Mouse (Mus musculus) forebrain, postnatal 0 days (tissue): ENCODE measurements around the gene Sos2. TPM values are rescaled to one million over a fixed set of nuclear protein-coding genes. Genes with fewer than 3 reads are reported as not detected.

ENCODE experiments used
- ATAC-seq: fragments of 200-750 bp; cut with Nextera tagmentation; 2 replicates; pipeline ENCODE4 v1.8.0; 2017; ENCODE audit warnings: mild to moderate bottlenecking, moderate library complexity
- DNase-seq: peaks from one replicate; pipeline ENCODE4 v3.0.0-alpha.2; 2015
- H3K27ac ChIP-seq: fragments of 300-500 bp; sonication (generic); 2 replicates; pipeline ENCODE4 v1.5.1; 2014; ENCODE audit warnings: low read depth, mild to moderate bottlenecking, antibody characterized with exemption, low read length, moderate library complexity, mixed read lengths
- H3K27me3 ChIP-seq: fragments of 300-500 bp; sonication (generic); 2 replicates; pipeline ENCODE4 v1.6.1; 2014; ENCODE audit warnings: mild to moderate bottlenecking, low read length, mixed read lengths; ENCODE audit not compliant: insufficient read depth
- H3K36me3 ChIP-seq: fragments of 300-500 bp; sonication (generic); 2 replicates; pipeline ENCODE4 v1.6.1; 2014; ENCODE audit warnings: mild to moderate bottlenecking, moderate library complexity; ENCODE audit not compliant: insufficient read depth
- H3K4me1 ChIP-seq: fragments of 300-500 bp; sonication (generic); 2 replicates; pipeline ENCODE4 v1.6.1; 2014; ENCODE audit warnings: antibody characterized with exemption; ENCODE audit not compliant: insufficient read depth
- H3K4me2 ChIP-seq: fragments of 300-500 bp; sonication (generic); 2 replicates; pipeline ENCODE4 v1.6.1; 2014; ENCODE audit warnings: low read depth, mild to moderate bottlenecking, moderate library complexity
- H3K4me3 ChIP-seq: fragments of 300-500 bp; sonication (generic); 2 replicates; pipeline ENCODE4 v1.5.1; 2014; ENCODE audit warnings: low read depth, low read length, mixed read lengths
- H3K9ac ChIP-seq: fragments of 300-500 bp; sonication (generic); 2 replicates; pipeline ENCODE4 v1.6.1; 2014; ENCODE audit warnings: mild to moderate bottlenecking
- H3K9me3 ChIP-seq: fragments of 300-500 bp; sonication (generic); 2 replicates; pipeline ENCODE4 v1.6.1; 2016; ENCODE audit warnings: low read length
- CTCF ChIP-seq: sonication (generic); IDR thresholded peaks from 2 replicates; pipeline ENCODE4 v1.5.1; 2016; ENCODE audit warnings: antibody characterized with exemption, control low read depth, low read depth
- WGBS: fragments of 180-500 bp; shearing (Covaris S2); extraction: QIAGEN DNeasy Blood & Tissue Kit; methylation state at CpG from one replicate; pipeline ENCODE4 v1.1.7; 2014; 5-methylcytosine and 5-hydroxymethylcytosine counted together
- polyA plus RNA-seq: library from polyadenylated mRNA; unstranded; fragments of >200 nt; fragmentation: Nextera tagmentation; extraction: Ambion mirVana; gene quantifications from 2 replicates; pipeline ENCODE4 v1.2.1, GENCODE M21; 2015
- total RNA-seq: library from RNA; depleted of rRNA; stranded (reverse); fragments of >200 nt; gene quantifications from 2 replicates; pipeline ENCODE4 v1.2.3, GENCODE M21; 2014

Gene Sos2
- total and polyA plus RNA-seq, 2 experiments from 2014 or later: 5.6 to 30.4 TPM

- H3K9me3 ChIP-seq: no peaks in the 10 kb centered on the region
- peaks cover 9% of the 10 kb centered on the region; the same call in 1 of the 2 replicates for H3K4me1 ChIP-seq
- H3K36me3 ChIP-seq: peaks cover 32% of the 10 kb centered on the region
- no peak for TF ChIP-seq CTCF
- ATAC-seq (peak; percentile 97), DNase-seq (peak; percentile 94)
- H3K4me3 ChIP-seq: peak within 1 kb of the TSS; percentile 71
- H3K4me2 ChIP-seq: peak within 1 kb of the TSS; percentile 63
- peak within 1 kb of the TSS; percentile 83 for H3K9ac ChIP-seq
- peak within 1 kb of the TSS; percentile 84 for H3K27ac ChIP-seq
- WGBS: under 1% methylated on average over 56 of the region's 56 CpGs
- no peaks in the 10 kb centered on the region for H3K27me3 ChIP-seq
Observed at GRCm38 (mm10) chr12:69582613-69583269, 98.9 kb downstream of the Sos2 start, which contains the start of gene Vcpkmt. Gene Vcpkmt, minus strand, starts transcription at chr12:69583028.

GRCm38 (mm10) chr12:69582216-69582612 lies 99.4 kb downstream of the Sos2 start:
- H3K9me3 ChIP-seq: no peaks in the 10 kb centered on the region
- H3K27me3 ChIP-seq: no peaks in the 10 kb centered on the region
- ATAC-seq (no peak), DNase-seq (peak; percentile 50)
- H3K27ac ChIP-seq: peak overlapping the region; percentile 84
- no peak for TF ChIP-seq CTCF
- peaks cover 9% of the 10 kb centered on the region; the same call in 1 of the 2 replicates for H3K4me1 ChIP-seq
- peak overlapping the region; percentile 83 for H3K9ac ChIP-seq
- 25% methylated on average over 9 of the region's 9 CpGs for WGBS
- H3K36me3 ChIP-seq: peaks cover 36% of the 10 kb centered on the region
- H3K4me3 ChIP-seq: peak overlapping the region; percentile 71
- H3K4me2 ChIP-seq: peak overlapping the region; percentile 63

- DNase-seq (no peak), ATAC-seq (no peak)
- WGBS: 94% methylated on average over 5 of the region's 5 CpGs
- Histone ChIP-seq H3K4me1 (peaks cover 9% of the 10 kb centered on the region; the same call in 1 of the 2 replicates), H3K27me3 (no peaks in the 10 kb centered on the region), H3K4me3 (no peak overlapping the region), H3K9ac (no peak overlapping the region), H3K9me3 (no peaks in the 10 kb centered on the region), H3K36me3 (peaks cover 34% of the 10 kb centered on the region), H3K4me2 (no peak overlapping the region), H3K27ac (no peak overlapping the region)
- no peak for TF ChIP-seq CTCF
Observed at GRCm38 (mm10) chr12:69579623-69580022, 102.0 kb downstream of the Sos2 start.

GRCm38 (mm10) chr12:69576120-69576627 lies 105.5 kb downstream of the Sos2 start:
- 82% methylated on average over 9 of the region's 9 CpGs for WGBS
- Histone ChIP-seq H3K9me3 (no peaks in the 10 kb centered on the region), H3K9ac (no peak overlapping the region), H3K27ac (no peak overlapping the region), H3K4me1 (no peaks in the 10 kb centered on the region), H3K4me3 (no peak overlapping the region), H3K36me3 (peaks cover 32% of the 10 kb centered on the region), H3K27me3 (no peaks in the 10 kb centered on the region), H3K4me2 (no peak overlapping the region)
- no peak for TF ChIP-seq CTCF
- ATAC-seq: no peak
- no peak for DNase-seq

- DNase-seq (peak; percentile 91), ATAC-seq (peak; percentile 79)
- Histone ChIP-seq H3K27me3 (no peaks in the 10 kb centered on the region), H3K9me3 (no peaks in the 10 kb centered on the region), H3K4me1 (no peaks in the 10 kb centered on the region), H3K9ac (0 out of 2 replicates have a peak overlapping the region, but pooled peaks have one; percentile 18), H3K27ac (no peak overlapping the region), H3K4me3 (peak overlapping the region; percentile 24), H3K36me3 (peaks cover 27% of the 10 kb centered on the region), H3K4me2 (peak overlapping the region; percentile 43)
- 24% methylated on average over 17 of the region's 17 CpGs for WGBS
- TF ChIP-seq CTCF: peak; percentile 85
Observed at GRCm38 (mm10) chr12:69573916-69574881, 107.5 kb downstream of the Sos2 start.

- peaks cover 24% of the 10 kb centered on the region for H3K36me3 ChIP-seq
- WGBS: 93% methylated on average over 8 of the region's 8 CpGs
- H3K27me3 ChIP-seq: no peaks in the 10 kb centered on the region
- H3K4me1 ChIP-seq: no peaks in the 10 kb centered on the region
- H3K9me3 ChIP-seq: no peaks in the 10 kb centered on the region
- no peak overlapping the region for H3K4me2 ChIP-seq
- H3K27ac ChIP-seq: no peak overlapping the region
- DNase-seq (no peak), ATAC-seq (no peak)
- TF ChIP-seq CTCF: no peak
- H3K9ac ChIP-seq: no peak overlapping the region
- no peak overlapping the region for H3K4me3 ChIP-seq
Observed at GRCm38 (mm10) chr12:69573271-69573670, 108.4 kb downstream of the Sos2 start.
